Mouse (Mus musculus): ENCODE measurements at regions not wholly inside any gene's neighbourhood (a gene's known extent, or its start where the extent isn't known, plus 50 kb on each side); places are given as distances from the start of the nearest gene placed in this dataset.

DNA sequence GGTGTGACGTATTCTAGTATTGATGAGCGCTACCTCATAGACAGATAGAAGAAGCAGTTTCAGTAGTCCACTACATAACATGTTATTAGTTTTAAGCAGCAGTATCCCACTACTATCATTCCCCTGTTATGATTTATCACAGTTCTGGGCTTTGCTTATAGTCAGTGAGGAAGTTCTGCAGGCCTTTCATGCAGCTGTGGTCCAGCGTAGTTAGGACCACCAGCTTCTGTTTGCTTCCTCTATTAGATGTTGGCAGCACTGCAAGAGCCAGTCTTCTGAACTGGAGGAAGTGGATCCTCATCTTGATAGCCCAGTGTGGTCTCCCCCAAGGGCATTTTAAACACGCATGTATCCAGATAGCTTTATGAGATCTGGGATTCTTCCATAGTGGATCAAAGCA, 147.4 kb upstream of the Trib2 start:
- Histone ChIP-seq H3K4me3 (replicated peaks; ENCODE audit: low read length) (no peak overlapping the region), H3K36me3 (ENCODE audit: insufficient read depth, low read length) (no peaks in the 10 kb centered on the region), H3K4me1 (replicated peaks; ENCODE audit: low read depth, low read length) (peaks cover 9% of the 10 kb centered on the region), H3K9me3 (ENCODE audit: low read length) (no peaks in the 10 kb centered on the region), H3K27me3 (ENCODE audit: insufficient read depth, low read length) (no peaks in the 10 kb centered on the region)
- TF ChIP-seq NANOG (IDR thresholded peaks at IDR 0.05; ENCODE audit: borderline replicate concordance, low read length) = no peak
- no peak for TF ChIP-seq POU5F1 (IDR thresholded peaks at IDR 0.05; ENCODE audit: borderline replicate concordance, low read length)
- TF ChIP-seq CTCF (conservative IDR thresholded peaks at IDR 0.05; ENCODE audit: low read length) = no peak

DNA sequence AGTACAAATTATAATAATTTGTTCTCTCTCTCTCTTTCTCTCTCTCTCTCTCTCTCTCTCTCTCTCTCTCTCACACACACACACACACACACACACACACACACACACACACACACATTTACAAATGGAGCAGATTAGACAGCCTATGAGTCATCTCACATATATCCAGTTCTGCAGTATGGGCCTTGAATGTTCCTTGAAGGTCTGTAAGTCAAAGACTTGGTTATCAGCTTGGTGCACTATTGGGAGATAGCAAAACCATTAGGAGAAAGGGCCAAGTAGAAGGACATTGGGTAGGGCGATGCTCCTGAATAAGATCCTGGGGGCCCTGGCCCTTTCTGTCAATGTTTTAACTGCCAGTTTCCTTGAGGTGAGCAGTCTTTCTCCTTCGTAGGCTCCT, 145.1 kb upstream of the Trib2 start:
- Histone ChIP-seq H3K36me3 (ENCODE audit: insufficient read depth, low read length) (no peaks in the 10 kb centered on the region), H3K4me3 (replicated peaks; ENCODE audit: low read length) (no peak overlapping the region), H3K27me3 (ENCODE audit: insufficient read depth, low read length) (no peaks in the 10 kb centered on the region), H3K9me3 (ENCODE audit: low read length) (no peaks in the 10 kb centered on the region), H3K4me1 (replicated peaks; ENCODE audit: low read depth, low read length) (no peaks in the 10 kb centered on the region)
- TF ChIP-seq POU5F1 (IDR thresholded peaks at IDR 0.05; ENCODE audit: borderline replicate concordance, low read length) (no peak), NANOG (IDR thresholded peaks at IDR 0.05; ENCODE audit: borderline replicate concordance, low read length) (no peak), CTCF (conservative IDR thresholded peaks at IDR 0.05; ENCODE audit: low read length) (no peak)

DNA sequence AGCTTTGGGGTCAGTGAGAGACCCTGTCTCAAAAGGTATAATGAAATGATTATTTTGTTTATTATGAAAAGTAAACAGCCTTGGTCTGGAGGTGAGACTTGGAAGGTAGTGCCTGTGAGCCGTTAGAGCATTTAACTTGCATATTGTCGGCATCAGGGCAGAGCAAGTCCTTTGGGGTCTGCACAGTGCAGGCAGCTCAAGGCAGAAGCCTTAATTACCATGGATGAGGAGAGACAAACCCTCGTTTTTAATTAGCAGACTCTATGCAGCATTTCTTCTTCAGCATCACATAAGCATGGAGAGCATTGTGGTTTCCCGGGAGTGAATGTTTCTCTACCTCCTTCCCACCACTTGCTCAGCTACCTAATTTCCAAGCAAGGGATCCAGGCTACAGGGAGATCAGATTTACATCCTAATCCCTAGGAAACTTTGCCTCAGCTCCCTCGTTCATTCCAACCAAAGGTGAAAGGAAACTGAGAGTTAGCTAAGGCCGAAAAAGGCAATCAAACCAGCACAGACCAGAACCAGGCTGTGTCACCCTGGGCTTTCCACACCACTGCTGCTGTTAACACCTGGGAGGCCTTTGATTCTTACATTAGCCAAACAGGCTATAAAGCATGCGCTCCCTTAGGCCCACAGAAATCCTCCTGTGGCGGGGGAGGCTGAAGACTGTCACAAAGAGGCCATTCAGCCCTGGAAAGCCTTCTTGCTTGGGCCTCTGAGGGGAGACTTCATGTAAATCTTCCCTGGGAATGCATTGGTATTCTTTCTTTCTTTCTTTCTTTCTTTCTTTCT, 120.9 kb upstream of the Trib2 start:
- H3K27me3 ChIP-seq (ENCODE audit: insufficient read depth, low read length) = 0 out of 2 replicates have a peak, but pooled peaks cover 2% of the 10 kb centered on the region
- peaks cover 15% of the 10 kb centered on the region for H3K4me1 ChIP-seq (replicated peaks; ENCODE audit: low read depth, low read length)
- H3K36me3 ChIP-seq (ENCODE audit: insufficient read depth, low read length) = no peaks in the 10 kb centered on the region
- no peak overlapping the region for H3K4me3 ChIP-seq (replicated peaks; ENCODE audit: low read length)
- TF ChIP-seq CTCF (conservative IDR thresholded peaks at IDR 0.05; ENCODE audit: low read length) = no peak
- H3K9me3 ChIP-seq (ENCODE audit: low read length) = peaks cover 5% of the 10 kb centered on the region; the same call in 1 of the 2 replicates

DNA sequence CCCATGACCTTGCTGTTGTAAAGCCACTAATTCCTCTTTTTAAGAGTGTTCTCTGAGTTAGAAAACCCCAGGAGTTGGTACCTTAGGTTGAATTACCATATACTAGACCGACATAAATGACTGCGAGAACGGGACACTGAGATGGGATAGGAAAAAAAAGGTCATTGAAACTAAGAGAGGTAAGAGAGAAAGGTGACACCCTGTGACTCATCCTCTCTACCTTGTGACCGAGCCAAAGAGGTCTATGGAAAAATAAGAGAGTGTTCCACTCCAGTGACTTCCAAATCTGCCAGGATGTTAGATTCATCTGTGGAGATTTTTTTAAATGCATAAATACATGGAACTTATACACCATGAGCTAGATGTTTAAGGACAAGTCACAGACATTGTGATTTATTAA, 115.3 kb upstream of the Trib2 start:
- peaks cover 10% of the 10 kb centered on the region for H3K4me1 ChIP-seq (replicated peaks; ENCODE audit: low read depth, low read length)
- no peaks in the 10 kb centered on the region for H3K36me3 ChIP-seq (ENCODE audit: insufficient read depth, low read length)
- 0 out of 2 replicates have a peak, but pooled peaks cover 2% of the 10 kb centered on the region for H3K27me3 ChIP-seq (ENCODE audit: insufficient read depth, low read length)
- no peak overlapping the region for H3K4me3 ChIP-seq (replicated peaks; ENCODE audit: low read length)
- TF ChIP-seq NANOG (IDR thresholded peaks at IDR 0.05; ENCODE audit: borderline replicate concordance, low read length) (no peak), POU5F1 (IDR thresholded peaks at IDR 0.05; ENCODE audit: borderline replicate concordance, low read length) (no peak), CTCF (conservative IDR thresholded peaks at IDR 0.05; ENCODE audit: low read length) (no peak)
- H3K9me3 ChIP-seq (ENCODE audit: low read length) = peaks cover 5% of the 10 kb centered on the region; the same call in 1 of the 2 replicates

DNA sequence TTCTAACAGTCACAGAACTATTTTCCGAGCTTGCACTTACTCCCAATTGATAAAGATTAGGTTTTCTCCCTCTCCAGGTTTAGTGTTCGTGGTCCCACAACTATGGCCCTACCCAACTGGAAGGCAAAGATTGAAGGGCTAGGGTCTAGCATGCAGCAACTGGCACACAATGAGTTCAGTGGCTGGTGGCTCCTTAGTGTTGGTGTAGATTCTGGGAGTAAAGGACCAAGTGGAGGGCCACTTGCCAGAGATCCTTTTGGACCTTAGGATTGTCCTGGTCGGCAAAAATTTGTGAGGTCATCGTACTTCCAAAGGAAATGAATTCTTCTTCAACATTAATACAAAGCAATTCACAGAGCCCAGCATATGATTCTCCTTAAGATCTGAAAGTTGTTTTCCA, 114.8 kb upstream of the Trib2 start:
- no peak for TF ChIP-seq POU5F1 (IDR thresholded peaks at IDR 0.05; ENCODE audit: borderline replicate concordance, low read length)
- no peak for TF ChIP-seq CTCF (conservative IDR thresholded peaks at IDR 0.05; ENCODE audit: low read length)
- no peak for TF ChIP-seq NANOG (IDR thresholded peaks at IDR 0.05; ENCODE audit: borderline replicate concordance, low read length)
- no peak overlapping the region for H3K4me3 ChIP-seq (replicated peaks; ENCODE audit: low read length)
- H3K36me3 ChIP-seq (ENCODE audit: insufficient read depth, low read length) = no peaks in the 10 kb centered on the region
- H3K27me3 ChIP-seq (ENCODE audit: insufficient read depth, low read length) = 0 out of 2 replicates have a peak, but pooled peaks cover 2% of the 10 kb centered on the region
- H3K9me3 ChIP-seq (ENCODE audit: low read length) = peaks cover 5% of the 10 kb centered on the region; the same call in 1 of the 2 replicates
- peaks cover 10% of the 10 kb centered on the region for H3K4me1 ChIP-seq (replicated peaks; ENCODE audit: low read depth, low read length)

DNA sequence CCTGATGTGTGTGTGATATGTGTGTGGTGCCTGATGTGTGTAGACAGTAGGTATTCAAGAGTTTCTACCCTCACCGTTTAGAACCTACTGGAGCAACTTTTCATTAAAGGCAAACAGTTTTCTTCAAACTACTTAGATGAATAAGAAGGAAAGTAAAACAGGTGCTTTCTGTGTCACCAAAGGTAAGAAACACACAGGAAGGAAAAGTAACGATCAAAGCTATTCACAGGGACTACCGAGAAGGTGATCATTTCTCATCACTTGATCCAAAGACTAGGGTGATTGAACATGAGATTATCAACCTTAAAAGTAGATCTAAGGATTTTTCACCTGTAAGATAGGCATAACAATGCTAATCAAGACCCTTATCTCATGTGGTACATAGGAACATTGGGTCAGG, 113.4 kb upstream of the Trib2 start:
- TF ChIP-seq NANOG (IDR thresholded peaks at IDR 0.05; ENCODE audit: borderline replicate concordance, low read length) (no peak), CTCF (conservative IDR thresholded peaks at IDR 0.05; ENCODE audit: low read length) (no peak), POU5F1 (IDR thresholded peaks at IDR 0.05; ENCODE audit: borderline replicate concordance, low read length) (no peak)
- Histone ChIP-seq H3K9me3 (ENCODE audit: low read length) (peaks cover 5% of the 10 kb centered on the region; the same call in 1 of the 2 replicates), H3K4me1 (replicated peaks; ENCODE audit: low read depth, low read length) (peaks cover 1% of the 10 kb centered on the region; the same call in 1 of the 2 replicates), H3K4me3 (replicated peaks; ENCODE audit: low read length) (no peak overlapping the region), H3K36me3 (ENCODE audit: insufficient read depth, low read length) (no peaks in the 10 kb centered on the region), H3K27me3 (ENCODE audit: insufficient read depth, low read length) (0 out of 2 replicates have a peak, but pooled peaks cover 2% of the 10 kb centered on the region)

DNA sequence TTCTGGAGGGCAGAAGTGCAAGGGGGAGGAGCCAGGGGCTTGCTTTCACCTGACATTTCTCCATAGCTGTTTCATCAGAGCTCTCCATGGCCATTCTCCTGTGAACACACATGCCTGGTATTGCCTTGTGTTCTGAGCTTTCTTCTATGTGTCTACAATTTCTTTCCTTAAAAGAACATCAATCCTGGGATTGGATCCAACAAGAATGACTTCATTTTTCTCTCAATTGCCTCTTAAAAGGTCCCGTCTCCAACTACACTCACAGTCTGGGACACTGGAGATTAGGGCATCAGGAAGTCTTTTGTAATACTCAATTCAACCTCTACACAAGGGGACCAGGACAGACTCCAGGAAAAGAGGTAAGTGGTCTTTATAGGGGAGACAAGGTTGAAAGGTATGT, 112.8 kb upstream of the Trib2 start:
- Histone ChIP-seq H3K9me3 (ENCODE audit: low read length) (peaks cover 5% of the 10 kb centered on the region; the same call in 1 of the 2 replicates), H3K4me1 (replicated peaks; ENCODE audit: low read depth, low read length) (no peaks in the 10 kb centered on the region), H3K27me3 (ENCODE audit: insufficient read depth, low read length) (0 out of 2 replicates have a peak, but pooled peaks cover 2% of the 10 kb centered on the region), H3K36me3 (ENCODE audit: insufficient read depth, low read length) (no peaks in the 10 kb centered on the region), H3K4me3 (replicated peaks; ENCODE audit: low read length) (no peak overlapping the region)
- TF ChIP-seq POU5F1 (IDR thresholded peaks at IDR 0.05; ENCODE audit: borderline replicate concordance, low read length) = no peak
- no peak for TF ChIP-seq CTCF (conservative IDR thresholded peaks at IDR 0.05; ENCODE audit: low read length)
- TF ChIP-seq NANOG (IDR thresholded peaks at IDR 0.05; ENCODE audit: borderline replicate concordance, low read length) = no peak

DNA sequence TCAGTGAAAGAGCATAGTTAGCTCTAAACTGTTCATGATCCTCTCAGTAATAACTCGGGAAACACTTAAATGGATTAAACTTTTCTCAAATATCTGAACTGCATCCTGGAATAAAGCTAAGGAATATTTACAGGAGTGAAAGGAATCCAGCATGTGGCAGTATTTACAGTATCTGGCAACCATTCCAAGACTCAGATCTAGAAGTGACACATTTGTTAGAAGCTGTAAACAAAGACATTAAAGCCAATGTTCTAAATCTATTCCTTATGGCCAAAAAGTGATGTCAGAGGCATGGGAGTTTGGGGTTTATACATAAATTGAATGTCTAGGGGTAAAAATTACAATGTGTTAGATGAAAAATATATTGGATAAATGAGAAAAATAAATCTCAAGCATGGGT, 101.6 kb upstream of the Trib2 start:
- no peak for TF ChIP-seq POU5F1 (IDR thresholded peaks at IDR 0.05; ENCODE audit: borderline replicate concordance, low read length)
- TF ChIP-seq CTCF (conservative IDR thresholded peaks at IDR 0.05; ENCODE audit: low read length) = no peak
- no peak for TF ChIP-seq NANOG (IDR thresholded peaks at IDR 0.05; ENCODE audit: borderline replicate concordance, low read length)
- Histone ChIP-seq H3K4me1 (replicated peaks; ENCODE audit: low read depth, low read length) (no peaks in the 10 kb centered on the region), H3K36me3 (ENCODE audit: insufficient read depth, low read length) (no peaks in the 10 kb centered on the region), H3K27me3 (ENCODE audit: insufficient read depth, low read length) (no peaks in the 10 kb centered on the region), H3K4me3 (replicated peaks; ENCODE audit: low read length) (no peak overlapping the region), H3K9me3 (ENCODE audit: low read length) (no peaks in the 10 kb centered on the region)
